Mouse (Mus musculus): Measurements from ENCODE around the gene Acadsb. TPM values are rescaled to one million over a fixed set of nuclear protein-coding genes. Genes with fewer than 3 reads are reported as not detected.

The Acadsb gene
- polyA plus RNA-seq, 1 experiment from 2014 or later = 104 TPM

- DNase-seq (ENCODE audit: low spot score) (no peak), ATAC-seq (replicated peaks; ENCODE audit: insufficient number of reproducible peaks, low FRiP score, low TSS enrichment, low read depth) (no peak)
- Histone ChIP-seq H3K9me3 (replicated peaks; ENCODE audit: control insufficient read depth, low read length) (no peaks in the 10 kb centered on the region), H3K4me2 (ENCODE audit: low read depth, low read length) (no peak overlapping the region), H3K9ac (replicated peaks; ENCODE audit: low read length) (no peak overlapping the region), H3K36me3 (replicated peaks; ENCODE audit: control insufficient read depth, insufficient read depth, low read depth, low read length) (no peaks in the 10 kb centered on the region), H3K4me1 (ENCODE audit: control insufficient read depth, insufficient read depth, low read length) (no peaks in the 10 kb centered on the region), H3K27ac (replicated peaks; ENCODE audit: low read depth, low read length) (no peak overlapping the region), H3K27me3 (ENCODE audit: control insufficient read depth, insufficient read depth, low read length) (no peaks in the 10 kb centered on the region), H3K4me3 (ENCODE audit: low read depth, low read length) (no peak overlapping the region)
- 85% methylated on average over 5 of the region's 5 CpGs for WGBS
Measured at GRCm38 (mm10) chr7:131427331-131427730, 16.9 kb downstream of the Acadsb start.

DNA sequence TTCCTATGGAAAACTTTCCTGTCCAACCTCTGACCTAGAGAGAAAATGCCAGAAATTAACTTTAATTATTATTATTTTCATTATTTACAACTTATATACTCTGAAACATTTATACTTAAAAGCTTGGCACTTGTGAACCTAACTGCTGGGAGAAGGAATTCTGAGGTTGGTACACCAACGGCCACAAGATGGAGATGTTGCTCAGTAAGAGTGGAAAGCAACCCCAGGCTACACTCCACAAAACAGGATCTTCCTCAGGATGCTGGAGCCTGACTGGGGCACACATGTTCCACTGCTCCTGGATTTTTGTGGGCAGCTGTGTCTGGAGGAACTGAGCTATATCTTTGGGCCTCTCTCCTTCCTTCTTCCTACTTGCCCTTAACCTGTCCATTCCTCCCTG lies 21.8 kb downstream of the Acadsb start:
- ATAC-seq (replicated peaks; ENCODE audit: insufficient number of reproducible peaks, low FRiP score, low TSS enrichment, low read depth) = no peak
- WGBS = 10% methylated on average over 1 of the region's 1 CpGs
- Histone ChIP-seq H3K4me1 (ENCODE audit: control insufficient read depth, insufficient read depth, low read length) (no peaks in the 10 kb centered on the region), H3K4me2 (ENCODE audit: low read depth, low read length) (no peak overlapping the region), H3K9me3 (replicated peaks; ENCODE audit: control insufficient read depth, low read length) (no peaks in the 10 kb centered on the region), H3K27ac (replicated peaks; ENCODE audit: low read depth, low read length) (no peak overlapping the region), H3K27me3 (ENCODE audit: control insufficient read depth, insufficient read depth, low read length) (no peaks in the 10 kb centered on the region), H3K9ac (replicated peaks; ENCODE audit: low read length) (no peak overlapping the region), H3K36me3 (replicated peaks; ENCODE audit: control insufficient read depth, insufficient read depth, low read depth, low read length) (no peaks in the 10 kb centered on the region), H3K4me3 (ENCODE audit: low read depth, low read length) (no peak overlapping the region)
- DNase-seq (ENCODE audit: low spot score) = peak; percentile 71

DNA sequence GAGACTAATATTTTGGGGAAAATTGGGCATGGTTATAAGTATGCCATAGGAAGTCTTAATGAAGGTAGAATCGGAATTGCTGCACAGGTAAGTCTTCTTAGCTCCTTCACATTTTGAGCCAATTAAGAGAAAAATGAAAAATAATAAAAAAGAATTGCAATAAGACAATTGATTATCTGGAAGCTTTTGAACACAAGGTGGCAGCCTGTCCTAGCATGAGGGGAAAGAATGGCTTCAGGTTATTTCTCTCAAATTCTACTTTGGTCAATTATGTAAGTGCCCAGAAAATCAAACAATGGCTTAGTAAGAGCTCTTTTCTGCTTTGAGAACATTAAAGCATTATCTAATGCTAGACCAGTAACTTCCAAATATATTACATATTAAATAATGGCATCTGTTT lies 23.9 kb downstream of the Acadsb start:
- no peak overlapping the region for H3K4me2 ChIP-seq (ENCODE audit: low read depth, low read length)
- no peaks in the 10 kb centered on the region for H3K4me1 ChIP-seq (ENCODE audit: control insufficient read depth, insufficient read depth, low read length)
- H3K9me3 ChIP-seq (replicated peaks; ENCODE audit: control insufficient read depth, low read length) = no peaks in the 10 kb centered on the region
- no peak for DNase-seq (ENCODE audit: low spot score)
- H3K27ac ChIP-seq (replicated peaks; ENCODE audit: low read depth, low read length) = no peak overlapping the region
- 72% methylated on average over 1 of the region's 1 CpGs for WGBS
- no peak for ATAC-seq (replicated peaks; ENCODE audit: insufficient number of reproducible peaks, low FRiP score, low TSS enrichment, low read depth)
- no peak overlapping the region for H3K4me3 ChIP-seq (ENCODE audit: low read depth, low read length)
- no peak overlapping the region for H3K9ac ChIP-seq (replicated peaks; ENCODE audit: low read length)
- H3K36me3 ChIP-seq (replicated peaks; ENCODE audit: control insufficient read depth, insufficient read depth, low read depth, low read length) = no peaks in the 10 kb centered on the region
- no peaks in the 10 kb centered on the region for H3K27me3 ChIP-seq (ENCODE audit: control insufficient read depth, insufficient read depth, low read length)

- ATAC-seq (replicated peaks; ENCODE audit: insufficient number of reproducible peaks, low FRiP score, low TSS enrichment, low read depth) = no peak
- no peak overlapping the region for H3K4me2 ChIP-seq (ENCODE audit: low read depth, low read length)
- DNase-seq (ENCODE audit: low spot score) = no peak
- 57% methylated on average over 3 of the region's 3 CpGs for WGBS
- no peaks in the 10 kb centered on the region for H3K27me3 ChIP-seq (ENCODE audit: control insufficient read depth, insufficient read depth, low read length)
- H3K27ac ChIP-seq (replicated peaks; ENCODE audit: low read depth, low read length) = no peak overlapping the region
- H3K9me3 ChIP-seq (replicated peaks; ENCODE audit: control insufficient read depth, low read length) = no peaks in the 10 kb centered on the region
- no peaks in the 10 kb centered on the region for H3K36me3 ChIP-seq (replicated peaks; ENCODE audit: control insufficient read depth, insufficient read depth, low read depth, low read length)
- H3K9ac ChIP-seq (replicated peaks; ENCODE audit: low read length) = no peak overlapping the region
- no peaks in the 10 kb centered on the region for H3K4me1 ChIP-seq (ENCODE audit: control insufficient read depth, insufficient read depth, low read length)
- no peak overlapping the region for H3K4me3 ChIP-seq (ENCODE audit: low read depth, low read length)
Measured at GRCm38 (mm10) chr7:131437051-131437450, 26.6 kb downstream of the Acadsb start.

GRCm38 (mm10) chr7:131456714-131457113 lies 46.3 kb downstream of the Acadsb start:
- no peaks in the 10 kb centered on the region for H3K27me3 ChIP-seq (ENCODE audit: control insufficient read depth, insufficient read depth, low read length)

DNA sequence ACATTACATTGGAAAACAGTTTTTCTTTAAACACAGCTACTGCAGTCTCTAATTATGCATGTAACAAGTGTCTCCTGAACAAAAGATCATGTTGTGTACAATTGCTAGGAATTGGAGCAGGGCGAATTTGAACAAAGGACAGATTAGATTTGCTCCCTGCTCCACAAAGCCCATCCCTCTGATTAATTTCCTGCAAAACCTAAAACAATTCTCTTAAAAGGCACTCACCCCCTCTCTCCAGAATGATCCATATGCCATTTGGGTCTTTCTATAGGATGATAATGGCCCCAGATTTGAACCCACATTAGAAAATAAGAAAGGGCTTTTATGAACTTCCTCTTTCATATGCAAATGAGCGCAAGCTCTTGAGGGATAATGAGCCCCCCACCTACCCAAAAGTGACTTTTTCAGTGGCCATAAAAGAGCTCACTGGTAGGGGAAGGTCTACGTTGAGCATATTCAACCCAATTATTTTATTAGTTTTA lies 54.8 kb downstream of the Acadsb start:
- WGBS = 44% methylated on average over 3 of the region's 3 CpGs
- H3K4me2 ChIP-seq (ENCODE audit: low read depth, low read length) = no peak overlapping the region
- no peaks in the 10 kb centered on the region for H3K9me3 ChIP-seq (replicated peaks; ENCODE audit: control insufficient read depth, low read length)
- no peak overlapping the region for H3K27ac ChIP-seq (replicated peaks; ENCODE audit: low read depth, low read length)
- DNase-seq (ENCODE audit: low spot score) = peak; percentile 26
- H3K27me3 ChIP-seq (ENCODE audit: control insufficient read depth, insufficient read depth, low read length) = no peaks in the 10 kb centered on the region
- no peaks in the 10 kb centered on the region for H3K4me1 ChIP-seq (ENCODE audit: control insufficient read depth, insufficient read depth, low read length)
- ATAC-seq (replicated peaks; ENCODE audit: insufficient number of reproducible peaks, low FRiP score, low TSS enrichment, low read depth) = no peak
- no peaks in the 10 kb centered on the region for H3K36me3 ChIP-seq (replicated peaks; ENCODE audit: control insufficient read depth, insufficient read depth, low read depth, low read length)
- H3K9ac ChIP-seq (replicated peaks; ENCODE audit: low read length) = no peak overlapping the region
- H3K4me3 ChIP-seq (ENCODE audit: low read depth, low read length) = no peak overlapping the region

More at GRCm38 (mm10) chr7:131456714-131457113, 46.3 kb downstream of the Acadsb start:
- H3K4me3 ChIP-seq (ENCODE audit: low read depth, low read length) = no peak overlapping the region
- H3K27ac ChIP-seq (replicated peaks; ENCODE audit: low read depth, low read length) = no peak overlapping the region
- H3K9ac ChIP-seq (replicated peaks; ENCODE audit: low read length) = no peak overlapping the region
- ATAC-seq (replicated peaks; ENCODE audit: insufficient number of reproducible peaks, low FRiP score, low TSS enrichment, low read depth) (no peak), DNase-seq (ENCODE audit: low spot score) (no peak)
- H3K4me1 ChIP-seq (ENCODE audit: control insufficient read depth, insufficient read depth, low read length) = no peaks in the 10 kb centered on the region
- no peak overlapping the region for H3K4me2 ChIP-seq (ENCODE audit: low read depth, low read length)
- WGBS = 85% methylated on average over 5 of the region's 5 CpGs
- H3K9me3 ChIP-seq (replicated peaks; ENCODE audit: control insufficient read depth, low read length) = no peaks in the 10 kb centered on the region
- no peaks in the 10 kb centered on the region for H3K36me3 ChIP-seq (replicated peaks; ENCODE audit: control insufficient read depth, insufficient read depth, low read depth, low read length)

DNA sequence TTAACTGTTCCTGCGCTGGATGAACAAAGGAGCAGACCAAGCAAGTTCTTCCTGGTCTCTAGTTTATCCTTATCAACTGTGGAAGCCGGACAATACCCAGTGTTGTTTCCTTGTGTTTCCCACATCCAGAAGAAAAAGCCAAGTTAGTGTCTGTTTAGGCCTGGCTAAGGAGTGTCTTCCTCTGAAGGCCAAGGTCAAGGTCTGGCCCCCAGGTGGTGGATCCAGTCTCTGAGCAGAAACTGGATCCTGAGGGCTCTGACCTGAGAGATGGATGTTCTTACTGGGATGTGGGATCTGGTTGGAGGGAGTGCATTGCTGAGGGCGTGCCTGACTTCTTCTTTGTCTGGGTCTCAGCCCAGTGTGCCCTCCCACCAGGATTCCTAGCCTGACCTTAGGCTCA lies 55.3 kb downstream of the Acadsb start:
- WGBS = 49% methylated on average over 3 of the region's 3 CpGs
- Histone ChIP-seq H3K9ac (replicated peaks; ENCODE audit: low read length) (no peak overlapping the region), H3K4me3 (ENCODE audit: low read depth, low read length) (no peak overlapping the region), H3K4me2 (ENCODE audit: low read depth, low read length) (no peak overlapping the region), H3K36me3 (replicated peaks; ENCODE audit: control insufficient read depth, insufficient read depth, low read depth, low read length) (no peaks in the 10 kb centered on the region), H3K27ac (replicated peaks; ENCODE audit: low read depth, low read length) (no peak overlapping the region), H3K4me1 (ENCODE audit: control insufficient read depth, insufficient read depth, low read length) (no peaks in the 10 kb centered on the region), H3K27me3 (ENCODE audit: control insufficient read depth, insufficient read depth, low read length) (no peaks in the 10 kb centered on the region), H3K9me3 (replicated peaks; ENCODE audit: control insufficient read depth, low read length) (no peaks in the 10 kb centered on the region)
- ATAC-seq (replicated peaks; ENCODE audit: insufficient number of reproducible peaks, low FRiP score, low TSS enrichment, low read depth) = no peak
- no peak for DNase-seq (ENCODE audit: low spot score)

GRCm38 (mm10) chr7:131467312-131467711 lies 56.9 kb downstream of the Acadsb start:
- Histone ChIP-seq H3K36me3 (replicated peaks; ENCODE audit: control insufficient read depth, insufficient read depth, low read depth, low read length) (no peaks in the 10 kb centered on the region), H3K4me2 (ENCODE audit: low read depth, low read length) (no peak overlapping the region), H3K9me3 (replicated peaks; ENCODE audit: control insufficient read depth, low read length) (no peaks in the 10 kb centered on the region), H3K27me3 (ENCODE audit: control insufficient read depth, insufficient read depth, low read length) (no peaks in the 10 kb centered on the region), H3K4me3 (ENCODE audit: low read depth, low read length) (no peak overlapping the region), H3K27ac (replicated peaks; ENCODE audit: low read depth, low read length) (no peak overlapping the region), H3K9ac (replicated peaks; ENCODE audit: low read length) (no peak overlapping the region), H3K4me1 (ENCODE audit: control insufficient read depth, insufficient read depth, low read length) (no peaks in the 10 kb centered on the region)
- WGBS = 82% methylated on average over 3 of the region's 3 CpGs
- ATAC-seq (replicated peaks; ENCODE audit: insufficient number of reproducible peaks, low FRiP score, low TSS enrichment, low read depth) (no peak), DNase-seq (ENCODE audit: low spot score) (no peak)
